Mouse (Mus musculus) neural tube, embryonic 12.5 days (tissue): ENCODE data around the gene Olfr1513. TPM values are rescaled to one million over a fixed set of nuclear protein-coding genes. Genes with fewer than 3 reads are reported as not detected.
"Not testable (repeated sequence)": the region's sequence is repeated elsewhere in the genome, so short reads cannot be mapped to it uniquely, and the experiment has no call there.

Source experiments
- ATAC-seq: fragments of 200-750 bp; cut with Nextera tagmentation; 2 replicates; pipeline ENCODE4 v1.8.0; 2017; ENCODE audit warnings: low read depth, mild to moderate bottlenecking, moderate TSS enrichment, moderate library complexity; ENCODE audit not compliant: low FRiP score
- H3K27ac ChIP-seq: fragments of 300-500 bp; sonication (generic); 2 replicates; pipeline ENCODE4 v1.5.1; 2016
- H3K27me3 ChIP-seq: fragments of 300-500 bp; sonication (generic); replicated peaks from 2 replicates; pipeline ENCODE4 v1.6.1; 2016; ENCODE audit warnings: mild to moderate bottlenecking
- H3K36me3 ChIP-seq: fragments of 300-500 bp; sonication (generic); 2 replicates; pipeline ENCODE4 v1.6.1; 2016; ENCODE audit warnings: mild to moderate bottlenecking
- H3K4me1 ChIP-seq: fragments of 300-500 bp; sonication (generic); 2 replicates; pipeline ENCODE4 v1.6.1; 2016
- H3K4me2 ChIP-seq: fragments of 300-500 bp; sonication (generic); replicated peaks from 2 replicates; pipeline ENCODE4 v1.6.1; 2016; ENCODE audit warnings: mild to moderate bottlenecking
- H3K4me3 ChIP-seq: fragments of 300-500 bp; sonication (generic); 2 replicates; pipeline ENCODE4 v1.5.1; 2016
- H3K9ac ChIP-seq: fragments of 300-500 bp; sonication (generic); 2 replicates; pipeline ENCODE4 v1.6.1; 2016; ENCODE audit warnings: mild to moderate bottlenecking
- H3K9me3 ChIP-seq: fragments of 300-500 bp; sonication (generic); 2 replicates; pipeline ENCODE4 v1.6.1; 2016; ENCODE audit warnings: mild to moderate bottlenecking
- WGBS: fragments of 180-500 bp; shearing (Covaris S2); methylation state at CpG from one replicate; pipeline ENCODE4 v1.1.7; 2016; 5-methylcytosine and 5-hydroxymethylcytosine counted together
- polyA plus RNA-seq: library from polyadenylated mRNA; unstranded; fragments of >200 nt; fragmentation: Nextera tagmentation; extraction: Ambion mirVana; gene quantifications from 2 replicates; pipeline ENCODE4 v1.2.1, GENCODE M21; 2016

The Olfr1513 gene
- polyA plus RNA-seq, 1 experiment from 2014 or later = not detected

- not testable (repeated sequence) for H3K27ac ChIP-seq, ATAC-seq, H3K9ac ChIP-seq, H3K4me1 ChIP-seq, H3K9me3 ChIP-seq, H3K27me3 ChIP-seq, H3K4me3 ChIP-seq
- Histone ChIP-seq H3K4me2 (peak overlapping the region; percentile 59), H3K36me3 (peaks cover 17% of the 10 kb centered on the region)
- 92% methylated on average over 3 of the region's 3 CpGs for WGBS
Measured at GRCm38 (mm10) chr14:52303517-52303916, 52.7 kb downstream of the Olfr1513 start.

Other genes with a start within 250 kb of the Olfr1513 start
- gene Rpgrip1, start 245.7 kb downstream of the Olfr1513 start, polyA plus RNA-seq = 52.1 and 62.8 TPM in 2 replicates
- 57.8 and 64.4 TPM in 2 replicates for gene Supt16, start 159.0 kb downstream of the Olfr1513 start, polyA plus RNA-seq
- gene Chd8, start 98.6 kb downstream of the Olfr1513 start, polyA plus RNA-seq = 46.0 and 48.6 TPM in 2 replicates
- 51.8 and 56.6 TPM in 2 replicates for gene Tox4, start 77.3 kb downstream of the Olfr1513 start, polyA plus RNA-seq
- gene Rab2b, start 76.9 kb downstream of the Olfr1513 start, polyA plus RNA-seq = 43.7 and 52.9 TPM in 2 replicates
- 58.7 and 58.8 TPM in 2 replicates for gene Mettl3, start 51.3 kb downstream of the Olfr1513 start, polyA plus RNA-seq
- gene Sall2, start 27.6 kb downstream of the Olfr1513 start, polyA plus RNA-seq = 55.8 and 57.3 TPM in 2 replicates
- gene Olfr1512, start 22.8 kb upstream of the Olfr1513 start, polyA plus RNA-seq = not detected in 2 replicates
- gene Olfr1511, start 41.0 kb upstream of the Olfr1513 start, polyA plus RNA-seq = 0.27 TPM in 1 of 2 replicates, not detected in the other
- not detected in 2 replicates for gene Olfr1510, start 58.0 kb upstream of the Olfr1513 start, polyA plus RNA-seq
- gene Olfr1509, start 86.6 kb upstream of the Olfr1513 start, polyA plus RNA-seq = not detected in 2 replicates
- not detected in 2 replicates for gene Olfr1508, start 111.1 kb upstream of the Olfr1513 start, polyA plus RNA-seq
- not detected in 2 replicates for gene Olfr1507, start 139.3 kb upstream of the Olfr1513 start, polyA plus RNA-seq